Mouse (Mus musculus): ENCODE data around the gene Wdfy3. TPM values are rescaled to one million over a fixed set of nuclear protein-coding genes. Genes with fewer than 3 reads are reported as not detected.

Wdfy3 gene
- total and polyA plus RNA-seq, 2 experiments from 2014 or later: 18.2 to 89.2 TPM

- WGBS: 91% methylated on average over 21 of the region's 21 CpGs
- Histone ChIP-seq H3K4me1 (ENCODE audit: insufficient read depth, low read length) (no peaks in the 10 kb centered on the region), H3K36me3 (ENCODE audit: insufficient read depth, low read length) (peaks cover 44% of the 10 kb centered on the region), H3K27ac (ENCODE audit: low read depth, low read length) (no peak overlapping the region), H3K4me2 (ENCODE audit: low read depth, low read length, poor library complexity, severe bottlenecking) (no peak overlapping the region), H3K9ac (replicated peaks; ENCODE audit: low read length, poor library complexity, severe bottlenecking) (no peak overlapping the region), H3K4me3 (ENCODE audit: low read depth, low read length) (no peak overlapping the region), H3K9me3 (ENCODE audit: low read length) (no peaks in the 10 kb centered on the region), H3K27me3 (ENCODE audit: insufficient read depth, low read length) (no peaks in the 10 kb centered on the region)
- ATAC-seq (ENCODE audit: low FRiP score) (no peak), DNase-seq (ENCODE audit: low spot score) (no peak)
- TF ChIP-seq CTCF (IDR thresholded peaks at IDR 0.05): no peak
These were observed 132.4 kb downstream of the Wdfy3 start for GRCm38 (mm10) chr5:101937362-101937761.

- Histone ChIP-seq H3K4me3 (ENCODE audit: low read depth, low read length) (no peak overlapping the region), H3K36me3 (ENCODE audit: insufficient read depth, low read length) (peaks cover 34% of the 10 kb centered on the region; the same call in 1 of the 2 replicates), H3K27me3 (ENCODE audit: insufficient read depth, low read length) (no peaks in the 10 kb centered on the region), H3K9ac (replicated peaks; ENCODE audit: low read length, poor library complexity, severe bottlenecking) (no peak overlapping the region), H3K4me1 (ENCODE audit: insufficient read depth, low read length) (no peaks in the 10 kb centered on the region), H3K27ac (ENCODE audit: low read depth, low read length) (no peak overlapping the region), H3K9me3 (ENCODE audit: low read length) (no peaks in the 10 kb centered on the region), H3K4me2 (ENCODE audit: low read depth, low read length, poor library complexity, severe bottlenecking) (no peak overlapping the region)
- no peak for TF ChIP-seq CTCF (IDR thresholded peaks at IDR 0.05)
- peak; percentile 46 for DNase-seq (ENCODE audit: low spot score)
- WGBS: 59% methylated on average over 16 of the region's 16 CpGs
- no peak for ATAC-seq (ENCODE audit: low FRiP score)
These were observed 133.8 kb downstream of the Wdfy3 start for GRCm38 (mm10) chr5:101935893-101936292.

- no peak overlapping the region for H3K4me2 ChIP-seq (ENCODE audit: low read depth, low read length, poor library complexity, severe bottlenecking)
- H3K27ac ChIP-seq (ENCODE audit: low read depth, low read length): no peak overlapping the region
- ATAC-seq (ENCODE audit: low FRiP score) (no peak), DNase-seq (ENCODE audit: low spot score) (no peak)
- H3K4me1 ChIP-seq (ENCODE audit: insufficient read depth, low read length): no peaks in the 10 kb centered on the region
- no peak overlapping the region for H3K4me3 ChIP-seq (ENCODE audit: low read depth, low read length)
- TF ChIP-seq CTCF (IDR thresholded peaks at IDR 0.05): no peak
- peaks cover 38% of the 10 kb centered on the region for H3K36me3 ChIP-seq (ENCODE audit: insufficient read depth, low read length)
- 77% methylated on average over 7 of the region's 7 CpGs for WGBS
- no peak overlapping the region for H3K9ac ChIP-seq (replicated peaks; ENCODE audit: low read length, poor library complexity, severe bottlenecking)
- no peaks in the 10 kb centered on the region for H3K9me3 ChIP-seq (ENCODE audit: low read length)
- H3K27me3 ChIP-seq (ENCODE audit: insufficient read depth, low read length): no peaks in the 10 kb centered on the region
These were observed 135.1 kb downstream of the Wdfy3 start for GRCm38 (mm10) chr5:101934629-101935028.

GRCm38 (mm10) chr5:101932971-101933810 is 136.5 kb downstream of the Wdfy3 start:
- H3K4me1 ChIP-seq (ENCODE audit: insufficient read depth, low read length): no peaks in the 10 kb centered on the region
- H3K9ac ChIP-seq (replicated peaks; ENCODE audit: low read length, poor library complexity, severe bottlenecking): no peak overlapping the region
- peak; percentile 34 for DNase-seq (ENCODE audit: low spot score)
- H3K9me3 ChIP-seq (ENCODE audit: low read length): no peaks in the 10 kb centered on the region
- no peaks in the 10 kb centered on the region for H3K27me3 ChIP-seq (ENCODE audit: insufficient read depth, low read length)
- no peak overlapping the region for H3K4me3 ChIP-seq (ENCODE audit: low read depth, low read length)
- H3K36me3 ChIP-seq (ENCODE audit: insufficient read depth, low read length): peaks cover 44% of the 10 kb centered on the region
- ATAC-seq (ENCODE audit: low FRiP score): no peak
- no peak overlapping the region for H3K4me2 ChIP-seq (ENCODE audit: low read depth, low read length, poor library complexity, severe bottlenecking)
- no peak overlapping the region for H3K27ac ChIP-seq (ENCODE audit: low read depth, low read length)
- WGBS: 64% methylated on average over 15 of the region's 15 CpGs
- TF ChIP-seq CTCF (IDR thresholded peaks at IDR 0.05): no peak

- H3K9me3 ChIP-seq (ENCODE audit: low read length): no peaks in the 10 kb centered on the region
- H3K27ac ChIP-seq (ENCODE audit: low read depth, low read length): no peak overlapping the region
- no peak overlapping the region for H3K9ac ChIP-seq (replicated peaks; ENCODE audit: low read length, poor library complexity, severe bottlenecking)
- TF ChIP-seq CTCF (IDR thresholded peaks at IDR 0.05): peak; percentile 53
- H3K4me1 ChIP-seq (ENCODE audit: insufficient read depth, low read length): no peaks in the 10 kb centered on the region
- no peak for DNase-seq (ENCODE audit: low spot score)
- peaks cover 39% of the 10 kb centered on the region for H3K36me3 ChIP-seq (ENCODE audit: insufficient read depth, low read length)
- ATAC-seq (ENCODE audit: low FRiP score): no peak
- 69% methylated on average over 4 of the region's 4 CpGs for WGBS
- H3K4me3 ChIP-seq (ENCODE audit: low read depth, low read length): no peak overlapping the region
- no peaks in the 10 kb centered on the region for H3K27me3 ChIP-seq (ENCODE audit: insufficient read depth, low read length)
- no peak overlapping the region for H3K4me2 ChIP-seq (ENCODE audit: low read depth, low read length, poor library complexity, severe bottlenecking)
These were observed 137.7 kb downstream of the Wdfy3 start for GRCm38 (mm10) chr5:101931997-101932396.

- Histone ChIP-seq H3K36me3 (ENCODE audit: insufficient read depth, low read length) (peaks cover 48% of the 10 kb centered on the region), H3K27ac (ENCODE audit: low read depth, low read length) (no peak overlapping the region), H3K4me2 (ENCODE audit: low read depth, low read length, poor library complexity, severe bottlenecking) (no peak overlapping the region), H3K4me3 (ENCODE audit: low read depth, low read length) (no peak overlapping the region), H3K9ac (replicated peaks; ENCODE audit: low read length, poor library complexity, severe bottlenecking) (no peak overlapping the region), H3K4me1 (ENCODE audit: insufficient read depth, low read length) (no peaks in the 10 kb centered on the region), H3K27me3 (ENCODE audit: insufficient read depth, low read length) (no peaks in the 10 kb centered on the region), H3K9me3 (ENCODE audit: low read length) (no peaks in the 10 kb centered on the region)
- DNase-seq (ENCODE audit: low spot score): no peak
- TF ChIP-seq CTCF (IDR thresholded peaks at IDR 0.05): no peak
- ATAC-seq (ENCODE audit: low FRiP score): no peak
- WGBS: 89% methylated on average over 8 of the region's 8 CpGs
These were observed 143.4 kb downstream of the Wdfy3 start for GRCm38 (mm10) chr5:101926311-101926710.
